Mouse (Mus musculus): ENCODE measurements around the gene Crtc2.
"Not testable (repeated sequence)": the region's sequence is repeated elsewhere in the genome, so short reads cannot be mapped to it uniquely, and the experiment has no call there.

Crtc2 gene

DNA sequence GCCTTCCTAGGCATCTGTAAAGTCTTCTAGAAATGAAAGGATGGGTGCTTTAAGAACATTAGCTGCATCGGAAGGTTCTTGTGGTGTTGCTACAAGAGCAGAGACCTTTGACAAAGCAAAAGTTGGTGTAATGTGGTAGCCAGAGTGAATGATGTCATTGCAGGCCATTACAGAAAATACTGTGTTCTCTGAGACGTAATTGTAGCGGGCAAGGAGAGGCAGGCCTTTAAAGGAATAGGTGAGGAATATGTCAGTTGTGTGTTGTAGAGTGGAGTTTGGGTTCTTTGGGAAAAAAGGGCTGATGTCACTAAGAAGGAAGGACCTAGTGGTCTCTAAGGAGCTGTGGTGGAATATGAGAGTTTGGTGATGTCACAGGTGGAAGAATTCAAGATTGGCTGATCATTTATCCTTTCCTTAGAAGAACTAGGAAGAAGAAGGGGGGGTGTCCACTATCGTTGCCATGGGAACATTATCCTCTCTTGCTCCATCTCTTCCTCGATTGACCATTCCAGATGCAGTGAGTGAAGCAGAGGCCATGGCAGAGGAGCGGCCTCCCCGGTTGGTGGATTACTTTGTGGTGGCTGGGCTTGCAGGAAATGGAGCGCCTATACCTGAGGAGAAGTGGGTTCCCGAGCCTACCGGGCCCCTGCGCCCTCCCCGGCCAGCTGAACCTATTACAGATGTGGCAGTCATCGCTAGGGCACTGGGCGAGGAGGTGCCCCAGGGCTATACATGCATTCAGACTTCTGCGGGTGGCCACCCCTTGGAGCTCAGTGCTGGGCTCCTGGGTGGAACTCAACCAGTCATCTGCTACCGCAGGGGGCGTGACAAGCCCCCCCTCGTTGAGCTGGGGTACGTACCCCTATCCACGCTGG is 13.2 kb downstream of the Crtc2 start:
- no peak for DNase-seq (ENCODE audit: low read depth, low spot score)

DNA sequence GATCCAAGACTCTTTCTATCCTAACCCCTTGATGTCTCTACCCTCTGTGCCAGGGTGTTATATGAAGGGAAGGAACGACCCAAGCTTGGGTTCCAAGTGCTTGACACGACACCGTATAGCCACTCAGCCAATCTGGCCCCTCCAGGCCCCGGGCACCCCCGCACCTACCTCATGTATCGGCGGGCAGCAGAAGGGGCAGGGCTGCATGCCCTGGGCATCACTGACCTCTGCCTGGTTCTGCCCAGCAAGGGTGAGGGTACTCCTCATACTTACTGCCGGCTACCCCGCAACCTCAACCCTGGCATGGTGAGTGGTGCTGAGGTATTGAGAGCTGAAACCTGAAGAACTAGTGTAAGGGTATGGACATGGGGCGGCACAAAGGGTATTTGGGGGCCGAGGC is 14.2 kb downstream of the Crtc2 start:
- no peak for DNase-seq (ENCODE audit: low read depth, low spot score)

DNA sequence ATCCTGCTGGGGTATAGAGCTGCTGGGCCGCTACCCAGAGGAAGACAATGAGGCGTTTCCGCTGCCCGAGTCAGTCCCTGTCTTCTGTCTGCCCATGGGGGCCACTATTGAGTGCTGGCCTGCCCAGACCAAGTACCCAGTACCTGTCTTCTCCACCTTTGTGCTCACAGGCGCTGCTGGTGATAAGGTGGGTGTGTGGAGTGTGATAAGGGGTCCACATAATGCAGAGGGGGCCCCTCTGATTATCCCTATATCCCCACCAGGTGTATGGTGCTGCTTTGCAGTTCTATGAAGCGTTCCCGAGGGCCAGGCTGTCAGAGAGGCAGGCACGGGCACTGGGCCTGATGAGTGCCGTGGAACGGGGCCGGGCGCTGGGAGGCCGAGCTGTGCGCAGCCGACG is 15.0 kb downstream of the Crtc2 start:
- no peak for DNase-seq (ENCODE audit: low read depth, low spot score)

DNA sequence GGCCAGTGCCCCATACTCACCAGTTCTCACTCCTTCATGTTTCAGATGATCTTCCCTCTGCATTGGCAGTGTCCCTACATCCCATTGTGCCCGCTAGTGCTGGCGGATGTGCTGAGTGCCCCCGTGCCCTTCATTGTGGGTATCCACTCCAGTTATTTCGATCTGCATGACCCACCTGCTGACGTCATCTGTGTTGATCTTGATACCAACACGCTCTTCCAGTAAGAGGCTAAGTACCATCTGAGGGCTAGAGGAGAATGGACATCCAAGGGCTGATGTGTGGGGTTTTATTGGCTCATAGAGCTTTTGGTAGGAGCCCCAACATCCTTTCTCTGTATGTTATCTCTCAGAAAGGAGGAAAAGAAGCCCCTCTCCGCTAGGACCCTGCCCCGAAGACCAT is 16.8 kb downstream of the Crtc2 start:
- no peak for DNase-seq (ENCODE audit: low read depth, low spot score)

DNA sequence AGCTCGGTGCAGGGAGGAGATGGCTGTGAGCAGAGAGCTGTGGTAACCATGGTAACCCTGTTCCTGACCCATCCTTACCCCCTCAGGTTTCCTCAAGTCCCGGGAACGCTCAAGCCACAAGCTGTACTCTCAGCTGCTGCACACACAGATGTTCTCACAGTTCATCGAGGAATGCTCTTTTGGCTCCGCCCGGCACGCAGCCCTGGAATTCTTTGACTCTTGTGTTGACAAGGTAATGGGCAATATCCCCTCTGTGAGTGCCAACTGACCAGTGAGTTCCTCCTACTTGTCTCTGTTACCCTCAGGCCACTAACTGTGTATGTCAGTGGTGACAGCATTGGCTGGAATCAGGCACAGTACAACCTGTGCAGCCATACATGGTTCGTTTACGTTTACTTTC is 18.2 kb downstream of the Crtc2 start:
- no peak for DNase-seq (ENCODE audit: low read depth, low spot score)

DNA sequence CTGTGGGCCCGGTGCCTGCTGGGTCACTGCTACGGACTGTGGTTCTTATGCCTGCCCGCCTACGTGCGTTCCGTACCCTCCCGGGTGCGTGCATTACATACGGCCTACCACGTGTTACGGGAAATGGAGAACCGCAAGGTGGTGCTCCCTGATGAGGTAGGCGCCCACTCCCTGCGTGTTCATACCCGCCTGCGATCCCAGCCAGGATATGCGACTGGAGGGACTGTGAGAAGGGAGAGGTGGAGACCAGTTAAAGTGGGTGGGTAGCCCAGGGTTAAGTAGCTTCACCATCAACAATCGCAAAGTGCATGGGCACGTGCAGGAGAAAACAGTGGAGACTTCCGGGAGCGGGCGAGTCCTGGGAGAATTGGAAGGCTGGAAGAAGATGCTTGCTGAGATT is 19.9 kb downstream of the Crtc2 start:
- no peak for DNase-seq (ENCODE audit: low read depth, low spot score)

DNA sequence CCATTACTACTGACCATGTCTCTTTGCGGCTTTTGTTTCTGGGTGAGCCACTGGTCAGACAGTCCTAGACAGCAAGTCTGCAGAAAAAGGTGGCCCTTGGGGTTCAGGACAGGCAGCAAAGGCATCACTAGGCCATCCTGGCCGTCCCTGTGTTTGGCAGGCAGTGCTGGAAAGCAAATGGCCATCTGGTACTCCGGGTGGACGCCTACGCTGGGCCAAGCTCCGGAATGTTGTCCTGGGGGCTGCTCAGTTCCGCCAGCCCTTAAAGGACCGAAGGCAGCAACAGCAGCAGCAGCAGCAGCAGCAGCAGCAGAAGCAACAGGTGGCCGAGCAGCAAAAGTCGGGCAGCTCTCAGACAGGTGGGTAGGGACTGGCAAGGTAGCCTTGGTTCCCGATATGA is 21.3 kb downstream of the Crtc2 start:
- no peak for DNase-seq (ENCODE audit: low read depth, low spot score)

DNA sequence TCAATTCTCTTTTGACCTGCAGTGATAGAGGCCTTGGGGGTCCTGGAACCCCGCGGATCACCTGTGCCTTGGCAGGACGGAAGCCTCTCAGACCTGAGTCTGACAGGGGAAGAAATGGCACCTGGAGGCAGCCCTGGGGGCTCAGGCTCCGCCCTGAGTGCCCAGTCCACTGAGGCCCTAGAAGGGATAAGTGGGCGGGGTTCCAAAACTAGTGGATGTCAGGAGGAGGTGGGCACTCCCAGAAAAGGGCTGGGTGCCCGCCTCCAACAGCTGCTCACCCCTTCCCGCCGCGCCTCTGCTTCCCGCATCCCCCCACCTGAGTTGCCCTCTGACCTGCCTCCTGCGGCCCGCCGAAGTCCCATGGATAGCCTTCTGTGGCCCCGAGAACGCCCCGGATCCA is 22.9 kb downstream of the Crtc2 start:
- DNase-seq (ENCODE audit: low read depth, low spot score) = no peak

DNA sequence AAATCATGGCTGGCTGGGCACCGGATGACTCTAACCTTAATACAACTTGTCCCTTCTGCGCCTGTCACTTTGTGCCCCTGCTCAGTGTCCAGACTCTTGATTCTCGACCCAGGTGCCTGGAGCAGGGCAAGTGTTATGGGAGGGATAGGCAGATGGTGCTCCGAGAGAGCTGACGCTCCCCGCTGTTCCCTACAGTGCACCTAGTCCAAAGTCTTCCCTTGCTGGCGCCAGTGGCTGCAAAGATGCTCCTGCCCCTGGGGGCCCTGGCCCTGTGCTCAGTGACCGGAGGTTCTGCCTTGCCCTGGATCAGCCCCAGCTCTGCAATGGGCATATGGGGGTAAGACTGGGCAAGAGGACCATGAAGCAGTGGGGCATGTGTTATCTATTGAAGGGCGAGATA is 23.8 kb downstream of the Crtc2 start:
- no peak for DNase-seq (ENCODE audit: low read depth, low spot score)

DNA sequence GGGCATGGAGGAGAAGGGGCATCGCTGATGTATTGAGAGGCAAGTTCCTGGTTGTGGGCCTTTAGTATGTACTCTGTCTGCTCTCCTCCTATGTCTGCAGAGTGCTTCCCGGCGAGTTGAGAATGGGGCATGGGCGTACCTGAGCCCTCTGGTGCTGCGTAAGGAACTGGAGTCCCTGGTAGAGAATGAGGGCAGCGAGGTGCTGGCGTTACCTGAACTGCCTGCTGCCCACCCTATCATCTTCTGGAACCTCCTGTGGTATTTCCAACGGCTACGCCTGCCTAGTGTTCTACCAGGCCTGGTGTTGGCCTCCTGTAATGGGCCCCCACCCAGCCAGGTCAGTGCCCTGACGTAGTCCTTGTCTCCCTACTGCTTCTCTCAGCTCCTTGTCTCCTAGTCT is 24.2 kb downstream of the Crtc2 start:
- DNase-seq (ENCODE audit: low read depth, low spot score) = no peak

DNA sequence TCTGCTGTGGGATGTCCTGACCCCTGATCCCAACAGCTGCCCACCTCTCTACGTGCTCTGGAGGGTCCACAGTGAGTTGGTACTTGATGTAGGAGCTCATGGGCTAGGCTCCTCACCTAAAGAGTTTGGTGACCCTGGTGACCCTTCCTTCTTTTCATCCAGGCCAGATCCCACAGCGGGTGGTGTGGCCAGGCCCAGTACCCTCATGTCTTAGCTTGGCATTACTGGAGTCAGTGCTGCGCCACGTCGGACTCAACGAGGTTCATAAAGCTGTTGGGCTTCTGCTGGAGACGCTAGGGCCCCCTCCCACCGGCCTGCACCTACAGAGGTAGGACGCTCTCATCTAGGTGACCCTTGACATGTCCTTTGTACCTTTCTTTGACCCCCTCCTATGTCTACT is 25.3 kb downstream of the Crtc2 start:
- DNase-seq (ENCODE audit: low read depth, low spot score) = no peak

DNA sequence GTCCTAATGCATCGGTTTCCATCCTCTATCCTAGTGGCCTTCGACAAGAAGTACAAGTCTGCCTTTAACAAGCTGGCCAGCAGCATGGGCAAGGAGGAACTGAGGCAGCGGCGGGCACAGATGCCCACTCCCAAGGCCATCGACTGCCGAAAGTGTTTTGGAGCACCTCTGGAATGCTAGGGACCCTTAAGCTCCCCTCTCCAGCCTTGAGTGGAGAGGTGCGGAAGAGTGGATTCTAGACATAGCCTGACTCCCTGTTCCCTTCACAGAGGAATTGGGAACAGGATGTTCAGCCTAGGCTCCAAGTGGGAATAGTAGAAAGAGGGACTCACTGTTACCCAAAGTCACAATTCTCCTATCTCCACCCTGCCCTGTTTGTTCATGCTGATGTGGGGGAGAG is 25.8 kb downstream of the Crtc2 start:
- DNase-seq (ENCODE audit: low read depth, low spot score) = no peak

DNA sequence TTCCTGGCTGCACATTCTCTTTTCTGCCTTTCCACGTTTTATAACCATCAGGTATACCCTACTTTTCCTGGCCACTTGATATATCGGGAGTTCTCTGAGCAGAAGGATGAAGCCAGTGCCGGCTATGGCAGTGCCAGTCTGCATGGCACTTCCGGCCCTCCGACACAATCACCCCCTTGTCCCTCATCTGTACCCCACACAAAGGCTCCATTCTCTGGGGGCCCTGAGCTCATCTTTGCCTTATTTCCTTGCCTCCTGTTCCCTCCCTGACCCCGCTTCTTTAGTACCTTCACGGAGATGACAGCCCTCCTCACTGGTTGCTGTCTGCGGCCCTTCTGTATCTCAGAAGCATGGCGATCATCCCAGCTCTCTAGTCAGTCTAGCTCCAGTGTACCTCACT is 26.7 kb downstream of the Crtc2 start:
- DNase-seq (ENCODE audit: low read depth, low spot score) = no peak

DNA sequence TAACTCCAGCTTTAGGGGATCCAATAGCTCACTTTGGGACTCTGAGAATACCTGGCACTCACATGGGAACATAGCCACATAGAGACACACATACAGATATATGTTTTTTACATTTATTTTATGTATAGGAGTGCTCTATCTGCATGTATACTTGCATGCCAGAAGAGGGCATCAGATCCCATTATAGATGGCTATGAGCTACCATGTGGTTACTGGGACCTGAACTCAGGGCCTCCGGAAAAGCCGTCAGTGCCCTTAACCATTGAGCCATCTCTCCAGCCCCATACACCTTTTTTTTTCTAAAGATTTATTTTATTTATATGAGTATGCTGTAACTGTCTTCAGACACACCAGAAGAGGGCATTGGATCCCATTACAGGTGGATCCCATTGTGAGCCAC is 30.2 kb downstream of the Crtc2 start:
- no peak for DNase-seq (ENCODE audit: low read depth, low spot score)

DNA sequence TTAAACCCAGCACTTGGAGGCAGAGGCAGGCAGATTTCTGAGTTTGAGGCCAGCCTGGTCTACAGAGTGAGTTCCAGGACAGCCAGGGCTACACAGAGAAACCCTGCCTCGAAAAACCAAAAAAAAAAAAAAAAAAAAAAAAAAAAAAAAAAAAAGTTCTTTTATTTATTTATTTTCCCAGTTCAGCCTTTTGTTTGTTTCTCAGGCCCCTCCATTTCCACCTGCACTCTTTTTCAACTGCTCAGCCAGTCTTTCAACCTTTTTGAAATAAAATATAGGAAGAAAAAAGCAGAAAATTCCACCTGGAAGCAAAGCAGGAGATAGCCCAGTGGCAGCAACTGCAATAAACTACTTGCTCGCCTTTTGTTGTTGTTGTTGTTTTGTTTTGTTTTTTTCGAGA is 35.4 kb downstream of the Crtc2 start:
- DNase-seq (ENCODE audit: low read depth, low spot score) = not testable (repeated sequence)

DNA sequence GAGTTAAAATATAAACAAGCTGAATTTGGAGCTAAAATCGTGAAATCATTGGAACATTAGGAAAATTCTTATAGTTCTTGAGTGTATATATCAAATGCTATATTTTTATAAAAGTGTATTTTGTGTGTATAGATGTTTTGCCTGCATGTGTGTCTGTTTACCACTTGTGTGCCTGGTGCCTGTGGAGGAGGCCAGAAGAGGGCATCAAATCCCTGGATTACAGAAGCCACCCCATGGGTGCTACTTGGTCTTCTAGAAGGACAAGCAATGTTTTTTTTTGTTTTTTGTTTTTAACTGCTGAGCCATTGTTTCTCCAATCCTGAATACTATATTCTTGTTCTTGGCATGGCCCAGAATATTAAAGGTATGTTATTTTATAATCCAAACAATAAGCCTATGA is 36.6 kb downstream of the Crtc2 start:
- DNase-seq (ENCODE audit: low read depth, low spot score) = no peak

DNA sequence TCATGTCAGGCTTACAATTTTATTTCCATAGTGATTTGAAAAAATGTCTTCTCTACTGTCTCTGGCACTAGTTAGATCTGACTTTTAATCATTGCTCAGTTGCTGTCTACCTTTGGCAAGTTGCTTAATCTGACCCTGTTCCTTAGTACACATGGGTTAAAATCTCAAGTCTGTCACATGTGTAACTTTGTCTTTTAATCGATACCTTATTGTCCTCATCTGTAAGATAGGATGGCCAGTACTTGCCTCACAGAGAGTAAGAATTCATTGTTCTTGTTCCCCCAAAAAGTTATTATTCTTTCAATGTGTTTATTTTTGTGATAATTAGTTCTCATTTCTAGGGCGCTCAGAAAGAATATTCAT is 38.0 kb downstream of the Crtc2 start:
- no peak for DNase-seq (ENCODE audit: low read depth, low spot score)

DNA sequence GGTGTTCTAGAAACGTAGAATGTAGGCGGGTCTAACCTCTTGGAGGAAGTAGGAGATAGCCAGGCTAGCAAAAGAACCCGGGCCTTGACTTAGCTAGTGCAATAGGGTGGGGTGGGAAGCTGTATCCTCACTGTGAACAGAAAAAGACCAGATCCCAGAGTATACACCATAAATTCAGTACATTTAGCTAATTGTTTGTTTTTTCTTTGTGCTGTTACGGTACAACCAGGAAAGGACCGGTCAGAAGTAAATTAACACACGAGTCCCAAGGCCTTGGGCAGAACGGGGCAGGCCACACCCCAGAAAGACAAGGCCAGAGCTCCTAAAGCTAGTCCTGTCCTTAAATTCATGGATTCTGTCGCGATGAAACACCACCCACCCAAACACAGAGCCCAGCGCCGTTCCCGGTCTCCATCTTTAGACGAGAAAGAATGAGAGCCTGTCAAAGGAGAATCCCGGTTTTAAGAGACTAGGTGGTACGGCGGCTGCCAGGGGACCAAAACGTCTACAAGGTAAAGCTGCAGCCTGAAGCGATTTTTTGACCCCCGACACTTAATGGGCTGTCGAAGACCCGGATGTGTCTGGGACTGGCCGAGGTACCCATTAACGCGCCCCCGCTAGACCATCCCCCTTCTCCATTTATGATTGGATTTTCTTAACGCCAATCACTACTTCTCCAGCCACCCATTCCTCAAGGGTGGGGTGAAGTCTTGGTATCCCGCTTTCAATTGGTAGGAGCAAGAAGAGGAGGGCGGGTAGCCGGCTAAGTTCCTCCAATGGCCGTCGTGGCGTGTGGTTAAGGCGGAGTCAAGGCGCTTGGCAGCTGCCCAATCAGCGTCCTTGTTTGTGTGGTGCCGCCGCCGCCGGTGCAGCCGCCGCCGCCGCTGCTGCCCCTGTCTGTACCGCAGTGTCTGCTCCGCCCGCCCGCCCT is 38.6 kb downstream of the Crtc2 start, which contains the start of gene Gatad2b:
TSS of gene Gatad2b (plus strand) at position 834 of the 931 bp plus-strand sequence.
- peak; percentile 98 for DNase-seq (ENCODE audit: low read depth, low spot score)

DNA sequence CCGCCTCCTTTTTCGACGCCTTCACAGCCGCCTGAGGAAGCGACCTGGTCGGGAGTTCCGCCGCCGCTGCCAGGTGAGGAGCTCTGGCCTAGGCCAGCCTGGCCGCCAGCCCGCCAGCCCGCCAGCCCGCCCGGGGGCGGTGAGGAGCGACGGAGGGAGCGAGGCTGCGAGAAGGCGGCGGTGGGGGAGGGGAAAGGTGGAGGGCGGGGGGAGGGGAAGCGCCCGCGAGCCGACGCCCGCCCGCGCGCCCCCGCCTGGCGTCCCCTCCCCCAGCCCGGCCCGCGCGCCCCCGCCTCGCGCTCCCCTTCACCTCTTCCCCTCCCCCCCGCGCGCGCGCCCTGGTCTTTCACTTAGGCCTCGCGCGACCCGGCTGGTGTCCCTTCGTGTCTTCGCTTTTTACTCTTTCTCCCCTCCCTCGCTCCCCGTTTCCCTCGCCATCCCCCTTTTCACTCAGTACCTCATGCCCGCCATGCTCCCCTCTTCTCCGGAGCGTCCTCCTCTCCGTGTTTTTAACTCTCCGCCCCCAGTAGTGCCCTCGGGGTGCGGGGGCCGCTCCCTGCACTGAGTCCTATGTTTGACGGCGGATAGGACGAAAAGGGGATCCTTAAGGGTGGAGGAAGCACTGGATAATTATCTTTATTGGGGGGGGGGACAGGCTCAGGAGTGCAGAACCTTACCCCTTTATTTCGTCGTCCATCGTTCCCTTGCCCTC is 39.5 kb downstream of the Crtc2 start:
- peak; percentile 50 for DNase-seq (ENCODE audit: low read depth, low spot score)

DNA sequence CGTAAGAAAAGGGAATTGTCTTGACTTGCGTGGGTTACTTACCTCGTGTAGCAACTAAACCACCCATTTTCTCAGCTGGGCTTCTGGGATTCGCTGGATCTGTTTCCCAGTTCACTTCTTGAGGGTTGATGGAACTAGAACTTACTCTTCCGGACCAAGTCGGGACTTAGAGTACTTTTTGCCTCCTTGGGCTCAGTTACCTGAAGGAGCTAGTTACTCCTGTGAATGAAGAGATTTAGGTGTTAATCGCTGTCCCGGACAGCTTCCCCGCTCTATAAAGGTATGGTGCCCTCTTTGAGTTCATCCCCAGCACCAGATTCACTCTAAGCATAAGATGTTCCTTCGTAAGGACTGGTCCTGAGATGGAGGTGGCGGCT is 40.1 kb downstream of the Crtc2 start:
- DNase-seq (ENCODE audit: low read depth, low spot score) = no peak

DNA sequence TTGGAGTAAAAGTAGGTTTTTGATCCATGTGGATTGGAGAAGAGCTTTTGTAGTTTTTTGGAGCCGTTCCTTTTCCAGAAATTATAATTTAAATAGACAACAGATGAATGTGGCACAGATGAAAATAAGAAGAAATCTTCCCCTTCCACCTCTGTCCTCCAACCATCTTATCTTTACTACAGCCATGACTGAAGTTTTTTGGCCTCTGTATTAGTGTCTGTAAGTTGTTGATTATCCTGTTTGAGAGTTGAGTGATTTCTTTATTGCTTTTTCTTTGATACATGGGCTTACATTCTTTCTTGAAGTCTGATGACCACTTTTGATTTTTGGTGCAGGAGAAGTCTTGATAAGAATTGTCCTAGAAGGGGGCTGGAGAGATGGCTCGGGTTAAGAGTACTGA is 40.7 kb downstream of the Crtc2 start:
- no peak for DNase-seq (ENCODE audit: low read depth, low spot score)

DNA sequence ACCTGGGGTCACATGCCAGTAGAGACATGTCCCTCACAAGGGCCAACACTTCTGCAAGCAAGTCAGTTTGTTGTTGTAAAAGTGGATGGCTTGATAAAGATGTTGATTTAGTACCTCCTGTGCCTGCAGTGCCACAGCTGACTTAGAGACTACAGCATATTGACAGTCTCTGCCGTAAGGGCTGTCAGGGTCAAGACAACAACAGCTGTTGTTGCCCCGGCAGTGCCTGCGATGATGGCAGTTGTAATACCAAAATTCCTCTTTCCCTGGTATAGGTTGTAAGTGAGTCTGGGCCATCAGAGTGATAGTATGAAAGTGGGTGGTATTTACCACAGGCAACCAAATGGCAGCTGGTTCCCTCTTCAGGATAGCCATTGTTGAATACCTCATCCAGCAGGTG is 51.8 kb downstream of the Crtc2 start:
- DNase-seq (ENCODE audit: low read depth, low spot score) = no peak

Data from WW6 (cell line).